Mouse (Mus musculus): ENCODE data around the gene Sh3bp5. TPM values are rescaled to one million over a fixed set of nuclear protein-coding genes. Genes with fewer than 3 reads are reported as not detected.

Sh3bp5 gene
- polyA plus RNA-seq, 1 experiment from 2014 or later, result 144 TPM

DNA sequence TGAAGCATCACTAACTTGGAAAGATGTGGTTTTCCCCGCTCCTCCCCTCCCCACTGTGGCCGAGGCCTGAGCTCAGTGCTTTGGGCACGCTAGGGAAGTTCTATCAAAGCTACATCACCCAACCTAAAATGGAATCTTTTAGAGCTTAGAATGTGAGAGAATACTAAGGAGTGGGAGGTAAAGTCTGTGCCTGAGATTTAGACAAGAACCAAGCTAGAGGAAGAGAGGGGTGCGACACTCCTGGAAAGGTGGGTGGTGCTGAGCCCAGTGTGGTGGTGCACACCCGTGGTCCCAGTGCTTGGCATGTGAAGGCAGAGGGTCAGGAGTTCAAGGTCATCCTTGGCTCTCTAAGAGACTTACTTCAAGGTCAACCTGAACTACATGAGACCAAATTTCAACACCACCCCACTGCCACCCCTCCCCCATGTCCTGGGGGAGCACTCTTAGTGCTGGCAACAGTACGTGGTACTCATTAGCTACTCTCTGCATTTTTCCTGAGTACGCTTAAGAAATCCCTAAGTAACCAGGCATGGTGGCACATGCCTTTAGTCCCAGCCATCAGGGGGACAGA lies 40.2 kb downstream of the Sh3bp5 start:
- Histone ChIP-seq H3K36me3 (no peaks in the 10 kb centered on the region; the same call in 1 of the 2 replicates), H3K9me3 (no peaks in the 10 kb centered on the region), H3K4me1 (replicated peaks) (0 out of 2 replicates have a peak, but pooled peaks cover 11% of the 10 kb centered on the region), H3K9ac (no peak overlapping the region), H3K4me3 (no peak overlapping the region), H3K4me2 (no peak overlapping the region), H3K27me3 (no peaks in the 10 kb centered on the region), H3K27ac (replicated peaks) (no peak overlapping the region)
- WGBS, result 90% methylated on average over 7 of the region's 7 CpGs
- no peak for ATAC-seq (ENCODE audit: low FRiP score, low read depth)

DNA sequence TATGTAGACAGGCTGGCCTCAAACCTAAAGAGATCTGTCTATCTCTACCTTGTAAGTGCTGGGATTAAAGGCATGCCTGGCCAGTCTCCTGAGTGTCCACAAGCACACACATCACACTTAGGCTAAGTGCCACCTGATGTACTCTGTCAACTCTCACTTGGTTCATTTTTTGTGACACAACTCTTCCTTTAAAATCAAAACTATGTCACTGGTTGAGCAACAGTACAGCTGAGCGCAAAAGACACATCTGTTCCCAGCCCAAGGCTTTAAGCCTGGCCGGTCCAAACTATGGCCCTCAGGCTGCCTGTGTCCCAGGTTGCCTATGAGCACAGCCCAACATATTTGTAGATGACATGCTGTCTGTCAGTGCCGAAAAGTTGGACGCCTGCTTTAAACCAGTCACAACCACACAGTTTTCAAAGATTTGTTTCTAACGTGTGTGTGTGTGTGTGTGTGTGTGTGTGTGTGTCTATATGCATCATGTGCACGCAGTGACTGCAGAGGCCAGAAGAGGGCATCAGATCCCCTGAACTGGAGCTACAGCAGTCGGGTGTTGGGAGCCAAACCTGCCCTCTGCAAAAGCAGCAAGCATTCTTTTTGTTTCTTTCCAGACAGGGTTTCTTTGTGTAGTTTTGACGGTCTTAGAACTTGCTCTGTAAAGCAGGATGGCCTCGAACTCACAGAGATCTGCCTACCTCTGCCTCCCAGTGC lies 40.9 kb downstream of the Sh3bp5 start:
- 94% methylated on average over 9 of the region's 9 CpGs for WGBS
- Histone ChIP-seq H3K9ac (no peak overlapping the region), H3K4me1 (replicated peaks) (0 out of 2 replicates have a peak, but pooled peaks cover 11% of the 10 kb centered on the region), H3K4me3 (no peak overlapping the region), H3K4me2 (no peak overlapping the region), H3K36me3 (no peaks in the 10 kb centered on the region), H3K27ac (replicated peaks) (no peak overlapping the region), H3K27me3 (no peaks in the 10 kb centered on the region), H3K9me3 (no peaks in the 10 kb centered on the region)
- ATAC-seq (ENCODE audit: low FRiP score, low read depth), result no peak

DNA sequence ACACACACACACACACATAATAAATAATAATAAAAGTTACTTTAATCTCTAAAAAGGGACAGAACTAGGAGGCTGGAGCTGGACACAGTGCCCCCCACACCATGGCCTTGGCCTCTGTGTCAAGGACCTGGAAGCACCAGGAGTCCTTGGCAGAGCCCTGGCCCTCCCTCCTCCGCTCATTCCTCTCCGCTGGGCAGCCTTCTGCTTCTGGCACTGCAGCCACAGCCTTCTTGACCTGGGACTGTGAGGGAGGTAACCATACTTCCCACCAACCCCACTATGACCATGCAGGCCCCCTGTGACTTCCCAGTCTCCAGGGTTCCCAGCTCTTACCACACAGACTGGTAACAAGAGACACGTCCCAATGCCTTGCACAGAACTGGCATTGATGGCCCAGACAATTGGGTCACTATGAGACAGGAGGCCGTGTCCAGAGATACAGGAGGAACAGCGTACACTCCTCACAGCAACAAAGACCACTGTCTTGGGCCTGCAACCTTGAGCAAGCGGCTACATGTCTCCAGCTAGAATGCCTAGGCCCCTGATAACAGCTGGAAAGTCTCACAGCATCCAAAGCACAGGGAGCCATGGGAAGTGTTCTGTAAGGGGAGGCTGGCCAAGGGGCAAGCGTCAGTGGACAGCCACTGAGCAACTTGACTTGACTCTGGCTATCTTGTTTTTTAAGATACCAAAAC lies 41.8 kb downstream of the Sh3bp5 start:
- ATAC-seq (ENCODE audit: low FRiP score, low read depth), result no peak
- Histone ChIP-seq H3K4me2 (no peak overlapping the region), H3K9ac (no peak overlapping the region), H3K36me3 (no peaks in the 10 kb centered on the region), H3K9me3 (no peaks in the 10 kb centered on the region), H3K27ac (replicated peaks) (no peak overlapping the region), H3K4me1 (replicated peaks) (peaks cover 18% of the 10 kb centered on the region; the same call in 1 of the 2 replicates), H3K4me3 (no peak overlapping the region), H3K27me3 (no peaks in the 10 kb centered on the region)
- WGBS, result 85% methylated on average over 7 of the region's 7 CpGs

DNA sequence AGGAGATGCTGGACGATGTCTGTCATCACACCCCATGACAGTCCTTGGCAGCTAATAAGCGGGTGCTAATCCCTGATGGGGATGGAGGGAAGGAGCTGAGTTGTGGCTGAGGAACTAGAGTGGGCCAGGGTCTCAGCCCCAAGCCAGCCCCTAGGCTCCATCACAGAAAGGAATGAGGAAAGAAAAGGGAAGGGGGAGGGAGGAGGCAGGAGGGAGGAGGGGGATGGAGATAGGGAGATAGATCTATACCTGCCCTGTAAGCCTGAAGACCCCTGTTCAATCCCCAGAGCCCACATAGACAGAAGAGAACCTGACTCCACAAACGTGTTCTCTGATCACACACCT lies 42.4 kb downstream of the Sh3bp5 start:
- H3K4me3 ChIP-seq, result no peak overlapping the region
- no peak for ATAC-seq (ENCODE audit: low FRiP score, low read depth)
- H3K9me3 ChIP-seq, result no peaks in the 10 kb centered on the region
- H3K27me3 ChIP-seq, result no peaks in the 10 kb centered on the region
- H3K4me1 ChIP-seq (replicated peaks), result peaks cover 19% of the 10 kb centered on the region
- no peak overlapping the region for H3K9ac ChIP-seq
- H3K27ac ChIP-seq (replicated peaks), result no peak overlapping the region
- no peak overlapping the region for H3K4me2 ChIP-seq
- no peaks in the 10 kb centered on the region for H3K36me3 ChIP-seq
- WGBS, result 79% methylated on average over 3 of the region's 3 CpGs

DNA sequence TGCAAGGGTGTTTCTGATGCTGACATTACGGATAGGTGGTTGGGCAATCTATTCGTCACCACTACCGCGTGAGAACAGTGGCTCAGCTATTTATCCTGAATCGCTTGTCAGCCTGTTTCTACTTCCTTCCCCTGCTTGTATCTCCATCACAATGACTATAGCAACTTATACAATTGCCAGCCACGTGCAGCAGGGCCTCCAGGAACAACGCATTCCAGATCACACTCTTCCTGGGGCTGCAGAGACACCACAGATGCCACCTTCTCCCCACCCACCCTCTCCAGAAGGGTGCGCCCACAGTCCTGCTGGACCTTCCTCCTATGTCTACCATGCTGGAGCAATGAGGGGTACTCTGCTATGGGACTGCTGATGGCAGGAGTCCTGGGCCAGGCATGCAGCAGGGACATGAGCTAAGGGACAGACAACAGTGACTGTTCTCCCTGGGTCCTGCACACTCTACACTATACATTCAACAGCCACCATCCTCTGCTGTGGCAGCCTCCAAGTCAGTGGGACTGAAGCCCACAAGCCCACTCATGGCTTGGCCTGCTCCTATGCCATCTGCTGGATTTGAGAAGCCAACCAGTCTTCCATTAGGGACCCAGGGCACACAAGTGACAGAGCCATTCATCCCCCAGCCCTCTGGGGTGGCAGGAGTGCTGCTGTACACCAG lies 42.9 kb downstream of the Sh3bp5 start:
- Histone ChIP-seq H3K9ac (no peak overlapping the region), H3K4me1 (replicated peaks) (peaks cover 24% of the 10 kb centered on the region), H3K9me3 (no peaks in the 10 kb centered on the region), H3K4me3 (no peak overlapping the region), H3K27ac (replicated peaks) (no peak overlapping the region), H3K36me3 (no peaks in the 10 kb centered on the region), H3K4me2 (no peak overlapping the region), H3K27me3 (no peaks in the 10 kb centered on the region)
- WGBS, result 64% methylated on average over 8 of the region's 8 CpGs
- no peak for ATAC-seq (ENCODE audit: low FRiP score, low read depth)

DNA sequence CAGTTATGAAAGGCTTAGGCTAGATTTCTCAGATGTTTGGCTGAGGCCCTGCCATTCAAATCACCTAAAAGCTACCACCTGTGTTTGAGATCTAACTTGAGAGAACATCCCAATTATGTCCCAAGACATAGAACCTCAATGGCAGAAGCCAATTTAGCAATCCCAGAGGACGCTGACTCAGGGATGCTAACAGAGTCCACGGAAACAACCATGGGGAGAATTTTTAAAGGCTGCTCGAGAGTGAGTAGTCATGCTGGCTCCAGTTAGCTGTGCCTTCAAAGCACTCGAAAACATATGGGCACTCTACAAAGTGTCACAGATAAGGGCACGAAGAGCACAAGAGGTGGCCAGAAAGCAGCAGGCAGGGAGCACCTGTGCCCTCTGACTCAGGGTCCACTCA lies 43.6 kb downstream of the Sh3bp5 start:
- Histone ChIP-seq H3K4me2 (no peak overlapping the region), H3K4me3 (no peak overlapping the region), H3K36me3 (no peaks in the 10 kb centered on the region), H3K27ac (replicated peaks) (no peak overlapping the region), H3K27me3 (no peaks in the 10 kb centered on the region), H3K9ac (no peak overlapping the region), H3K9me3 (no peaks in the 10 kb centered on the region), H3K4me1 (replicated peaks) (peaks cover 30% of the 10 kb centered on the region)
- no peak for ATAC-seq (ENCODE audit: low FRiP score, low read depth)
- 79% methylated on average over 5 of the region's 5 CpGs for WGBS

DNA sequence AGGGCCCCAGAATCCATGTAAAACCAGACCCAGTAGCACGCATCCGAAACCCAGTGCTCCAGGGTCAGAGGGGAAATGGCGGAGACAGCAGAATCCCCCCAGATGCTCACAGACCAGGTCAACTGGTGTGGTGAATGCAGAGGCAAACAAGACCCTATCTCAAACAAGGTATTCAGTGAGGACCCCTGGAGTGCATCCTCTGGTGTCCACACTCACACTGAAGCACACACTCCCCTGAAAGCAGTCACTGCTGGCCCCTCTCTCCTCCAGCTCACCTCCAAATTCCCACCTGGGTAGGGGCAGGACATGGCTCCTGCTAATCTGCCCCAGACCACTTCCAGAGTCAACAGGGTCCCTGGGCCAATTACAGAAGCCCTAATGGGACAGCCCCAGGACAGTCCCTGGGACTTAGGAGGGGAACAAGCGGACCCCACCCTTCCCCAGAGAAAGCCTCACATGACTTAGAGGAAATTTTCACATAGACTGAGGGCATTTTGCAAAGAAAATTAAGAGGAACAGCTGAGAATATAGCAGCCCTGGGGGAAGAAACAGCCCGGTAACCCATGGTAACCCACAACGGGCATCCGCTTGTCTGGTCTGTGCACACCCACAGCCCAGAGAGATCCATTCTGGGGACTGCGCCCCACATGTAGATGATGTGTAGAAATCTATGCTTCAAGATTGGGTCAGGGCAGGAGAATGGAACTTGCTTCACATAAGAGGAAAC lies 46.3 kb downstream of the Sh3bp5 start:
- 86% methylated on average over 8 of the region's 8 CpGs for WGBS
- Histone ChIP-seq H3K27ac (replicated peaks) (no peak overlapping the region), H3K4me3 (no peak overlapping the region), H3K27me3 (no peaks in the 10 kb centered on the region), H3K9me3 (no peaks in the 10 kb centered on the region), H3K9ac (no peak overlapping the region), H3K36me3 (peaks cover 5% of the 10 kb centered on the region; the same call in 1 of the 2 replicates), H3K4me1 (replicated peaks) (peaks cover 48% of the 10 kb centered on the region), H3K4me2 (no peak overlapping the region)
- ATAC-seq (ENCODE audit: low FRiP score, low read depth), result no peak

DNA sequence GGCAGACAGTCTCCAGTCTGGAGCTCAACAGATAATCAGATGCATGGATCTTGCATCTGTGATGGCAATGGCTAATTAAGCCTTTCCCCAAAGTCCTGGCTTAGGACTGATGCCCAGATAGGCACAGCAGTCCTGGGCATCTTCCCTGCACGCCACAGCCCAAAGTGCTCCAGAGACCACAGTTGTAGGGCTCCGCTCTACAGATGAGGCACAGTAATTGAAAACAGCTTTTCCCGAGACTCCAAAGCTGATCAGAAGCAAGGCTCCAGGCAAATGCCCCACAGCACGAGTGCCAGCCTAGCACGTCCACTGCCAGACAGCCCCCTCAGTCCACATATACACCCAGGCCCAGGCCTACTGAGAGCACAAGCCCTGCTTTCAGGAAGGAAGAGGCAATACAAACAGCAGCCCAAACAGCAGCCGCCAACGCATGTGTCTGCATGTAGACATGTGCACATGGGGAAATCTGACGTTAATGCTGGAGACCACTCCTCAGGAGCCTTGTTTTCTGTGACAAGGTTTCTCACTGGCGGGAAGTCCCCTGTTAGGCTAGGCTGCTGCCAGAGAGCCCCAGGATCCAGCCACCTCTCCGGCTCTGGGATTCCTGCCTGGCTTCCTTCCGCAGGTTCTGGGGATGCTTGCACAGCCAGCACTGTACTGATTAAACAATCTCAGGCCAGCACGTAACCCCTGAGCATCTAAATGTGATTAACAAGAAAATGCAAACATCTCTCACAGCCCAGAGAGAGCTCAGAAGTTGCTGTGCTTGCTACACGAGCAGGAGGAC lies 47.6 kb downstream of the Sh3bp5 start:
- peaks cover 5% of the 10 kb centered on the region; the same call in 1 of the 2 replicates for H3K36me3 ChIP-seq
- no peak overlapping the region for H3K4me3 ChIP-seq
- WGBS, result 58% methylated on average over 13 of the region's 13 CpGs
- H3K9ac ChIP-seq, result no peak overlapping the region
- no peak overlapping the region for H3K4me2 ChIP-seq
- H3K27ac ChIP-seq (replicated peaks), result peak overlapping the region; percentile 23; the same call in 1 of the 2 replicates
- no peaks in the 10 kb centered on the region for H3K27me3 ChIP-seq
- H3K4me1 ChIP-seq (replicated peaks), result peaks cover 57% of the 10 kb centered on the region
- no peak for ATAC-seq (ENCODE audit: low FRiP score, low read depth)
- H3K9me3 ChIP-seq, result no peaks in the 10 kb centered on the region

DNA sequence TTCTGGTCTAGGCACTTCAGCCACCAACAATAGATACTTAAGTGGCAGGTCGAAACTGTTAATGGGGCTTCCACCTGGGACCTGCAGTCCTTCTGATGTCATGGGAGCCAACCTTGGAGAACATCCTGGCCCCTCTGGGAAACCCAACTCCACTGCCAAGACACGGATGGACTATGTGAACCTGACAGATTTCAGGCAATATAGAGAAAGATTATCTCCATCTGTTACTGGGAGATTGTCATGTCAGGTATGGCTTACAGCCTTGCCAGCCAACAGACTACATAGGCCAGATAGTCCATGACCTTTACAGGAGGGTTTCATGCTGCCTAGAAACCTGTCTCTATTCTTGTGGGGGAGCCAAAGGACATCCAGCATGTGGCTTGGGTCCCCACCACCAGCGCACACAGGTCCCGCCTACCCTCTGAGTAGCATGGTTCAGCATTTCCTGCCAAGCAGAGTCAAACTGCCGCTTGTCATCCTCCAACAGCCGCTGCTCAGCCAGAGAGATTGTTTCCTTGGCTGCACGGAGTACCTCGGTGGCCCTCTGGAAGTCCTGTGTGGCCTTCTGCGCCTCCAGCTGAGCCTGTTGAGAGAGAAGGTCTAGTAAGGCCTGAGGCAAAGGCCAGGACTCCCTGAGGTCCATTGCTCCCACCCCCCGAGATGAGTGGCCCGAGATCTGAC lies 48.4 kb downstream of the Sh3bp5 start:
- ATAC-seq (ENCODE audit: low FRiP score, low read depth), result no peak

DNA sequence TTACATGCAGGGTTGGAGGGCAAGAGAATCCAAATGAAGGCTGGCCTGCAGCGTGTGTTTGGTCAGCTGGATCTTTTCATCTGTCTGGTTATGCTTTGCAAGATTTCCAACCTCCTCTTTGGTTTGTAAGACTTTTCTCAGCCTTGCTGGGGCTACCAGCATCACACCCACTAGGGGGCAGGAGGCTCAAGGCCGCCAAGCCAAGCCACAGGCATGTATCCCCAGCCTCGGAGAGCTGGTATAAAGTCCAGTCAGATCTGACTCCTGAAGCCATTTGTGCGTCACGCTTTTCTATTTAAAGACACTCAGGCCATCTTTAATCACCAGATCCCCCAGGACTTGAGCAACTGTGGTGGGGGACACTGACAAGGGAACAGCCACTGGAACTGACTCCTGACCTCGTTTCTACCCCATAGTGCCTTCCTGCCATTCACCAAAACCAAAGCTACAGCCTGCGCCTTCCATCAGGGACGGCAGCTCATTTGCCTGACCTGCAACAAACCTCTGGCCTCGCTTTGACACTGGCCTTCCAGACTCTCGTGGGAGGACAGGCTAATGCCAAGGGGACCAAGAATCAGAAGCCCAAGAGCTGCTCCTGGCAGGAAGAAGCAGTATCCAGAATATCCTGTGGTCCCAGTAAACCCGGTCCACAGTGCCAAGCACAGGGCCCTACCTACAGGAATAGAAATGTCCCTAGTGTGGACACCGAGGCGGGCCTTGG lies 49.7 kb downstream of the Sh3bp5 start:
- H3K36me3 ChIP-seq, result peaks cover 5% of the 10 kb centered on the region; the same call in 1 of the 2 replicates
- H3K27me3 ChIP-seq, result no peaks in the 10 kb centered on the region
- H3K27ac ChIP-seq (replicated peaks), result no peak overlapping the region
- H3K4me3 ChIP-seq, result no peak overlapping the region
- H3K9me3 ChIP-seq, result no peaks in the 10 kb centered on the region
- ATAC-seq (ENCODE audit: low FRiP score, low read depth), result no peak
- no peak overlapping the region for H3K9ac ChIP-seq
- H3K4me1 ChIP-seq (replicated peaks), result peaks cover 54% of the 10 kb centered on the region
- H3K4me2 ChIP-seq, result no peak overlapping the region
- WGBS, result 52% methylated on average over 13 of the region's 13 CpGs

More for the DNA sequence above, 48.4 kb downstream of the Sh3bp5 start:
- H3K9ac ChIP-seq, result no peak overlapping the region
- H3K36me3 ChIP-seq, result peaks cover 5% of the 10 kb centered on the region; the same call in 1 of the 2 replicates
- H3K4me2 ChIP-seq, result no peak overlapping the region
- no peaks in the 10 kb centered on the region for H3K9me3 ChIP-seq
- 69% methylated on average over 11 of the region's 11 CpGs for WGBS
- no peak overlapping the region for H3K4me3 ChIP-seq
- peaks cover 54% of the 10 kb centered on the region for H3K4me1 ChIP-seq (replicated peaks)
- H3K27me3 ChIP-seq, result no peaks in the 10 kb centered on the region
- H3K27ac ChIP-seq (replicated peaks), result peak overlapping the region; percentile 23; the same call in 1 of the 2 replicates

Data from hindbrain, embryonic 15.5 days (tissue).